Mouse (Mus musculus): Measurements from ENCODE around the gene Efnb3.

Gene Efnb3

DNA sequence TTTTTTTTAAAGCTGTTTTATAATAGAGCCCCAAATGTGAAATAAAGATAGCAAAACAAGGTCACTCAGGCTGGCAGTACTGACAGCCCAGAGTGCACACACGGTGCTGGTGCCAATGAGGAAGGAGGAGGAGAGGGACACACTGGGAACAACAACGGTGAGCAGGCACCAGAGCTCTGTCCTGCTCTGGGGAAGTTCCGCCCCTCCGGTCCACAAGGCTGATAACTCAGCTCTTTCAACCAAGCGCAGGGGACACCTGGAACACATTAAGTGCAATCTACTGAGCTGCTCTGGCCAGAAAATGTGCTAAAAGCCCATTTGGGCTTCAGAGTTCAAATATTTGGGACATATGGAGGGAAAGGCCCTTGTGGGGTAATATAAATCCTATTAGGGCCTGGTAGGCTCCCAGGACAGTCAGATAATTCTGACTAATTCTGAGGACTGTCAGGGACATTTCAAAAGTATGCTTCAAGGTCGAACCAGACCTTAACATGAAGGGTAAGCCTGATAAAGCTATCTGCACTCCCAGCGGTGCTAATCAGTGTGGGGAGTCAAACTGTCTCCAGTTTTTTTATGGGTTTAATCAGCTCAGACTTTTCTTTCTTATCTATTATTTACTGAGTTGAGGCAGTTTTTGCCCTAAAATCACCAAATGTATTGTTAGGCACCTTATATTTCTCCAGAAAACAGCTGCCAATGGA lies 49.1 kb downstream of the Efnb3 start:
- no peak for DNase-seq (ENCODE audit: low spot score in 2 of 2)
